Mouse (Mus musculus) liver, adult 2 months (tissue): ENCODE measurements around the gene Hck. TPM values are rescaled to one million over a fixed set of nuclear protein-coding genes. Genes with fewer than 3 reads are reported as not detected.
A peak's percentile ranks its signal among the peaks of the same experiment; 100 is the strongest.

Experiments used
- DNase-seq: peaks from one replicate; pipeline ENCODE4 v3.0.0-alpha.2; 2011; ENCODE audit warnings: low read depth, low spot score; ENCODE audit errors: extremely low read depth
- H3K27ac ChIP-seq: fragments of 200-500 bp; replicated peaks from 2 replicates; pipeline ENCODE4 v1.5.1; 2012; ENCODE audit warnings: low read depth, mild to moderate bottlenecking, control low read depth, inconsistent platforms, low read length; ENCODE audit not compliant: insufficient read depth
- H3K27me3 ChIP-seq: fragments of 200-500 bp; 2 replicates; pipeline ENCODE4 v1.6.1; 2012; ENCODE audit warnings: mild to moderate bottlenecking, moderate library complexity, low read length, inconsistent platforms; ENCODE audit not compliant: control insufficient read depth, insufficient read depth
- H3K36me3 ChIP-seq: fragments of 200-500 bp; 2 replicates; pipeline ENCODE4 v1.6.1; 2012; ENCODE audit warnings: low read length, inconsistent platforms; ENCODE audit not compliant: control insufficient read depth, insufficient read depth
- H3K4me1 ChIP-seq: fragments of 200-500 bp; 2 replicates; pipeline ENCODE4 v1.6.1; 2011; ENCODE audit warnings: low read length; ENCODE audit not compliant: control insufficient read depth, insufficient read depth
- H3K4me3 ChIP-seq: fragments of 200-500 bp; 2 replicates; pipeline ENCODE4 v1.5.1; 2011; ENCODE audit warnings: low read depth, mild to moderate bottlenecking, control low read depth, low read length, moderate library complexity; ENCODE audit not compliant: insufficient read depth
- H3K79me2 ChIP-seq: fragments of 200-500 bp; 2 replicates; pipeline ENCODE4 v1.6.1; 2012; ENCODE audit warnings: inconsistent platforms, mild to moderate bottlenecking, low read length, moderate library complexity; ENCODE audit not compliant: control insufficient read depth, insufficient read depth
- H3K9ac ChIP-seq: fragments of 200-500 bp; 2 replicates; pipeline ENCODE4 v1.6.1; 2012; ENCODE audit warnings: low read depth, mild to moderate bottlenecking, control low read depth, inconsistent platforms, low read length
- CTCF ChIP-seq: fragments of 200-500 bp; IDR thresholded peaks from 2 replicates; pipeline ENCODE4 v1.5.1; 2011; ENCODE audit warnings: low read depth, low read length, control low read depth
- POLR2A ChIP-seq: fragments of 200-500 bp; IDR thresholded peaks from 2 replicates; pipeline ENCODE4 v1.6.1; 2011; ENCODE audit warnings: low read length, control low read depth; ENCODE audit not compliant: insufficient read depth; ENCODE audit errors: extremely low read depth
- WGBS: fragments of 180-500 bp; shearing (Covaris S2); methylation state at CpG from one replicate; pipeline ENCODE4 v1.1.7; 2018; 5-methylcytosine and 5-hydroxymethylcytosine counted together
- polyA plus RNA-seq: library from polyadenylated mRNA; depleted of rRNA; stranded (reverse); fragments of >200 nt; gene quantifications from 2 replicates; pipeline ENCODE4 v1.2.3, GENCODE M21; 2012; rRNA removed
- total RNA-seq: library from RNA; depleted of rRNA; stranded (reverse); fragments of >200 nt; gene quantifications from 2 replicates; pipeline ENCODE4 v1.2.3, GENCODE M21; 2014; rRNA removed

The Hck gene
- total and polyA plus RNA-seq, 2 experiments = 5.7 to 7.7 TPM

GRCm38 (mm10) chr2:153186176-153186591 is 77.9 kb downstream of the Hck start:
- 77% methylated on average over 2 of the region's 2 CpGs for WGBS
- Histone ChIP-seq H3K27me3 (no peaks in the 10 kb centered on the region), H3K79me2 (no peaks in the 10 kb centered on the region), H3K4me3 (no peak overlapping the region), H3K4me1 (no peaks in the 10 kb centered on the region), H3K9ac (no peak overlapping the region), H3K36me3 (peaks cover 61% of the 10 kb centered on the region), H3K27ac (no peak overlapping the region)
- DNase-seq = no peak
- TF ChIP-seq POLR2A (no peak), CTCF (no peak)

DNA sequence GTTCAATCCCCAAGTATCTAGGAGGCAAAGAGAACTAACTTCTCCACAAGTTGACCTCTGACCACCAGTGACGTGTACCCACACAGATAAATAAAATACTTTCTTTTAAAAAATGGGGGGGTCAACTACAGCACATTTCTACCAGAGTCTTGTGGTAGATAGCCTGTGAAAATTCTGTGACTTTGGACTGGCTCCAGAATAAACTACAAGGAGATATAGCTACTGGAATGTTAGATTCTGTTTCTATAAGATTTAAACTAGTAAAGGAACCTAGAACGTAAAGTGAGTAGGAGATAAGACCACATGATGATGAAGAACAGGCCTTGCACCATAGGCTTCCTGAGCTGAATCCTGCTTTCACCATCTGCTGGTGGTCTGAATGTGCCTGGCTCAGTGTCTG is 79.6 kb downstream of the Hck start:
- 86% methylated on average over 2 of the region's 2 CpGs for WGBS
- H3K27me3 ChIP-seq = no peaks in the 10 kb centered on the region
- no peak for DNase-seq
- H3K9ac ChIP-seq = no peak overlapping the region
- H3K4me3 ChIP-seq = no peak overlapping the region
- no peaks in the 10 kb centered on the region for H3K4me1 ChIP-seq
- TF ChIP-seq CTCF (no peak), POLR2A (no peak)
- peaks cover 58% of the 10 kb centered on the region for H3K36me3 ChIP-seq
- no peak overlapping the region for H3K27ac ChIP-seq
- no peaks in the 10 kb centered on the region for H3K79me2 ChIP-seq

DNA sequence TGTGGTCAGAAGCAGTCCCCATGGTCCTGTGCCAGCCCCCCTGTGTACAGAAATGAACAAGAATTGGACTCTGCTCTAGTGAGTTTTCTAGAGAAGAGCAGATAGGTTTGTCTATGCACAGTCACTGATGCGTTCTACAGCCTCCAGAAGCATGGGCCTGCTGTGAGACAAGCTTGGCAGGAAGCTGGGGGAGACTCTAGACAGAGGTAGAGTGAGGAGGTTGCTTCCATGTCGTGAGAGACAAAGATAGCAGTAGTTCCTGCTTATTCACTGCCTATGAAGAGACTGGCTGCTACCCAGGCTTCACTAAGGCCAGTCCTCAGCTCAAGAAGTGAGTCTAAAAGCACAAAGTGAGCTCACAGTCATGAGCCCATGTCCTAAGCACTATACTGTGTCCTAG is 83.0 kb downstream of the Hck start:
- no peak overlapping the region for H3K27ac ChIP-seq
- DNase-seq = no peak
- H3K79me2 ChIP-seq = no peaks in the 10 kb centered on the region
- H3K4me3 ChIP-seq = no peak overlapping the region
- no peaks in the 10 kb centered on the region for H3K27me3 ChIP-seq
- no peak overlapping the region for H3K9ac ChIP-seq
- no peaks in the 10 kb centered on the region for H3K4me1 ChIP-seq
- TF ChIP-seq POLR2A (no peak), CTCF (no peak)
- peaks cover 38% of the 10 kb centered on the region for H3K36me3 ChIP-seq
- WGBS = 66% methylated on average over 2 of the region's 2 CpGs

DNA sequence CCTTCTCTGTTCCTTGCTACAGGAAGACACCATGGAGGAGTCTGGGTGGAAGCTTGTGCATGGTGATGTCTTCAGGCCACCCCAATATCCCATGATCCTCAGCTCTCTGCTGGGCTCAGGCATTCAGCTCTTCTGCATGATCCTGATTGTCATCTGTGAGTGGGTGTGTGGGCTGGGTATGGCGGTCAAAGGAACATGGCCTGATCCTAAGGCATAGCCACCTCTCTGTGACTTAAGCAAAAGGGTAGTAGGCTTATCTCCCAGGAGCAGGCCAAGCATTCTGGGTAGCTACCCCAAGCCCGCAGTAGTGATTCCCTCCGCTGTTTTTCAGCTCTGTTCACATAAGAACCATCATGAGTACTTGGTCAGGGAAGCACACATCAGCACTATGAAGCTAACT is 86.0 kb downstream of the Hck start:
- H3K79me2 ChIP-seq = no peaks in the 10 kb centered on the region
- H3K4me3 ChIP-seq = no peak overlapping the region
- TF ChIP-seq POLR2A = no peak
- TF ChIP-seq CTCF = no peak
- peaks cover 29% of the 10 kb centered on the region; the same call in 1 of the 2 replicates for H3K36me3 ChIP-seq
- no peak for DNase-seq
- H3K27ac ChIP-seq = no peak overlapping the region
- H3K27me3 ChIP-seq = no peaks in the 10 kb centered on the region
- WGBS = 99% methylated on average over 3 of the region's 3 CpGs
- no peaks in the 10 kb centered on the region for H3K4me1 ChIP-seq
- no peak overlapping the region for H3K9ac ChIP-seq

GRCm38 (mm10) chr2:153198485-153198884 is 90.2 kb downstream of the Hck start:
- no peak overlapping the region for H3K27ac ChIP-seq

DNA sequence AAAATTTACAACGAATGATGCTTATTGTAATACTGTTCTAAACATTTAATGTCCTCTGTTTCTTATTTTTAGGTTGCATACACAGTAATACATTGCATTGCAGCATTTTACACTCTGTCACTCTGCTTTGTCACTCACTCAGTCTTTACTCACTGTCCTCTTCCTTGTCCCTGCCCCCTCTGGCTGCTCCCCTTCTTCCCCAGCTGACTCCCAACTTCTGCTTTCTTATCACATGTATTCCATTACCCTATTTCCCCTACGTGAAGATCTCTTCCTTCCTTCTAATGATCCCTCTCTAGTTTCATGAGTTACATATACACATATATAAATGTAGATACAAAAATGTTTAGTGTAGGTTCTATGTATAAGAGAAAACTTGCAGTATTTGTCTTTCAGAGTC is 90.8 kb downstream of the Hck start:
- H3K9ac ChIP-seq = no peak overlapping the region
- no peaks in the 10 kb centered on the region for H3K79me2 ChIP-seq
- no peak overlapping the region for H3K27ac ChIP-seq
- no peaks in the 10 kb centered on the region for H3K4me1 ChIP-seq
- peak; percentile 21 for DNase-seq
- no peaks in the 10 kb centered on the region for H3K27me3 ChIP-seq
- H3K4me3 ChIP-seq = no peak overlapping the region
- 83% methylated on average over 2 of the region's 2 CpGs for WGBS
- peaks cover 29% of the 10 kb centered on the region; the same call in 1 of the 2 replicates for H3K36me3 ChIP-seq
- TF ChIP-seq POLR2A (no peak), CTCF (no peak)

More at GRCm38 (mm10) chr2:153198485-153198884, 90.2 kb downstream of the Hck start:
- Histone ChIP-seq H3K4me3 (no peak overlapping the region), H3K4me1 (no peaks in the 10 kb centered on the region), H3K9ac (no peak overlapping the region), H3K79me2 (no peaks in the 10 kb centered on the region), H3K27me3 (no peaks in the 10 kb centered on the region), H3K36me3 (peaks cover 26% of the 10 kb centered on the region; the same call in 1 of the 2 replicates)
- TF ChIP-seq POLR2A = no peak
- TF ChIP-seq CTCF = no peak
- WGBS = 57% methylated on average over 5 of the region's 5 CpGs
- no peak for DNase-seq

Other genes with a start within 250 kb of the Hck start
- 0.09 TPM in 1 of 2 replicates, not detected in the other for gene Mylk2, start 197.1 kb upstream of the Hck start, total RNA-seq
- gene Mylk2, start 197.1 kb upstream of the Hck start, polyA plus RNA-seq = not detected in 2 replicates
- 0.34 TPM in 1 of 2 replicates, not detected in the other for gene Foxs1, start 175.3 kb upstream of the Hck start, total RNA-seq
- 1.1 and 1.6 TPM in 2 replicates for gene Foxs1, start 175.3 kb upstream of the Hck start, polyA plus RNA-seq
- gene Dusp15, start 156.8 kb upstream of the Hck start, total RNA-seq = not detected in 2 replicates
- gene Dusp15, start 156.8 kb upstream of the Hck start, polyA plus RNA-seq = not detected in 2 replicates
- gene Ttll9, start 146.0 kb upstream of the Hck start, total RNA-seq = 0.20 TPM in 1 of 2 replicates, not detected in the other
- 0.11 and 0.19 TPM in 2 replicates for gene Ttll9, start 146.0 kb upstream of the Hck start, polyA plus RNA-seq
- gene Pdrg1, start 93.0 kb upstream of the Hck start, total RNA-seq = 10.9 and 14.4 TPM in 2 replicates
- 23.7 and 28.3 TPM in 2 replicates for gene Pdrg1, start 93.0 kb upstream of the Hck start, polyA plus RNA-seq
- not detected in 2 replicates for gene Xkr7, start 76.6 kb upstream of the Hck start, total RNA-seq
- not detected in 2 replicates for gene Xkr7, start 76.6 kb upstream of the Hck start, polyA plus RNA-seq
- 2.3 and 2.5 TPM in 2 replicates for gene Ccm2l, start 42.5 kb upstream of the Hck start, total RNA-seq
- gene Ccm2l, start 42.5 kb upstream of the Hck start, polyA plus RNA-seq = 3.4 and 5.5 TPM in 2 replicates
- gene Tm9sf4, start 52.8 kb downstream of the Hck start, total RNA-seq = 28.0 and 37.1 TPM in 2 replicates
- gene Tm9sf4, start 52.8 kb downstream of the Hck start, polyA plus RNA-seq = 38.8 and 45.5 TPM in 2 replicates
- gene Tspyl3, start 117.0 kb downstream of the Hck start, total RNA-seq = 0.37 and 0.47 TPM in 2 replicates
- gene Tspyl3, start 117.0 kb downstream of the Hck start, polyA plus RNA-seq = 0.36 and 0.43 TPM in 2 replicates
- gene Plagl2, start 133.0 kb downstream of the Hck start, total RNA-seq = 0.74 and 1.1 TPM in 2 replicates
- gene Plagl2, start 133.0 kb downstream of the Hck start, polyA plus RNA-seq = 1.5 and 1.7 TPM in 2 replicates
- 6.9 and 10.1 TPM in 2 replicates for gene Pofut1, start 133.1 kb downstream of the Hck start, total RNA-seq
- 8.4 and 14.2 TPM in 2 replicates for gene Pofut1, start 133.1 kb downstream of the Hck start, polyA plus RNA-seq
- gene Kif3b, start 182.9 kb downstream of the Hck start, total RNA-seq = 5.4 and 5.6 TPM in 2 replicates
- 2.8 and 2.9 TPM in 2 replicates for gene Kif3b, start 182.9 kb downstream of the Hck start, polyA plus RNA-seq
- 6.2 and 8.9 TPM in 2 replicates for gene Asxl1, start 237.4 kb downstream of the Hck start, total RNA-seq
- gene Asxl1, start 237.4 kb downstream of the Hck start, polyA plus RNA-seq = 3.3 and 4.7 TPM in 2 replicates